Mouse (Mus musculus): ENCODE measurements around the gene Ccdc175. TPM values are rescaled to one million over a fixed set of nuclear protein-coding genes. Genes with fewer than 3 reads are reported as not detected.

The Ccdc175 gene
- polyA plus RNA-seq, 1 experiment from 2014 or later, result not detected

GRCm38 (mm10) chr12:72084261-72085023 is 100.4 kb downstream of the Ccdc175 start:
- peak overlapping the region; percentile 88 for H3K27ac ChIP-seq (ENCODE audit: low read depth)
- no peaks in the 10 kb centered on the region for H3K9me3 ChIP-seq (ENCODE audit: low read depth, low read length)
- DNase-seq, result peak; percentile 72
- no peak for TF ChIP-seq CTCF (IDR thresholded peaks at IDR 0.05; ENCODE audit: low read depth)
- H3K4me2 ChIP-seq, result peak overlapping the region; percentile 89
- peak; percentile 14; the same call in 1 of the 2 replicates for ATAC-seq (ENCODE audit: insufficient read depth)
- peak overlapping the region; percentile 77 for H3K9ac ChIP-seq
- H3K4me3 ChIP-seq (ENCODE audit: low read depth, low read length), result peak overlapping the region; percentile 64
- H3K4me1 ChIP-seq (ENCODE audit: insufficient read depth), result peaks cover 5% of the 10 kb centered on the region
- WGBS, result 2% methylated on average over 46 of the region's 46 CpGs
- no peaks in the 10 kb centered on the region for H3K36me3 ChIP-seq (ENCODE audit: insufficient read depth)
- no peaks in the 10 kb centered on the region for H3K27me3 ChIP-seq (ENCODE audit: insufficient read depth, low read length)

GRCm38 (mm10) chr12:72083265-72083664 is 101.6 kb downstream of the Ccdc175 start:
- Histone ChIP-seq H3K4me3 (ENCODE audit: low read depth, low read length) (no peak overlapping the region), H3K27me3 (ENCODE audit: insufficient read depth, low read length) (no peaks in the 10 kb centered on the region), H3K27ac (ENCODE audit: low read depth) (no peak overlapping the region), H3K9me3 (ENCODE audit: low read depth, low read length) (no peaks in the 10 kb centered on the region), H3K4me1 (ENCODE audit: insufficient read depth) (peaks cover 5% of the 10 kb centered on the region), H3K9ac (no peak overlapping the region), H3K36me3 (ENCODE audit: insufficient read depth) (no peaks in the 10 kb centered on the region), H3K4me2 (peak overlapping the region; percentile 43; the same call in 1 of the 2 replicates)
- ATAC-seq (ENCODE audit: insufficient read depth), result no peak
- peak; percentile 6 for DNase-seq
- TF ChIP-seq CTCF (IDR thresholded peaks at IDR 0.05; ENCODE audit: low read depth), result no peak
- 80% methylated on average over 9 of the region's 9 CpGs for WGBS

GRCm38 (mm10) chr12:72082370-72082769 is 102.5 kb downstream of the Ccdc175 start:
- no peak for TF ChIP-seq CTCF (IDR thresholded peaks at IDR 0.05; ENCODE audit: low read depth)
- no peak overlapping the region for H3K4me3 ChIP-seq (ENCODE audit: low read depth, low read length)
- H3K27me3 ChIP-seq (ENCODE audit: insufficient read depth, low read length), result no peaks in the 10 kb centered on the region
- 15% methylated on average over 18 of the region's 18 CpGs for WGBS
- no peak overlapping the region for H3K9ac ChIP-seq
- ATAC-seq (ENCODE audit: insufficient read depth), result no peak
- H3K4me1 ChIP-seq (ENCODE audit: insufficient read depth), result peaks cover 2% of the 10 kb centered on the region; the same call in 1 of the 2 replicates
- H3K36me3 ChIP-seq (ENCODE audit: insufficient read depth), result no peaks in the 10 kb centered on the region
- no peaks in the 10 kb centered on the region for H3K9me3 ChIP-seq (ENCODE audit: low read depth, low read length)
- H3K4me2 ChIP-seq, result peak overlapping the region; percentile 43
- no peak overlapping the region for H3K27ac ChIP-seq (ENCODE audit: low read depth)
- peak; percentile 47 for DNase-seq

- no peak for DNase-seq
- no peak for ATAC-seq (ENCODE audit: insufficient read depth)
- 62% methylated on average over 3 of the region's 3 CpGs for WGBS
- Histone ChIP-seq H3K4me2 (peak overlapping the region; percentile 43), H3K9me3 (ENCODE audit: low read depth, low read length) (no peaks in the 10 kb centered on the region), H3K9ac (no peak overlapping the region), H3K4me3 (ENCODE audit: low read depth, low read length) (no peak overlapping the region), H3K27ac (ENCODE audit: low read depth) (no peak overlapping the region), H3K4me1 (ENCODE audit: insufficient read depth) (no peaks in the 10 kb centered on the region), H3K27me3 (ENCODE audit: insufficient read depth, low read length) (no peaks in the 10 kb centered on the region), H3K36me3 (ENCODE audit: insufficient read depth) (peaks cover 2% of the 10 kb centered on the region; the same call in 1 of the 2 replicates)
- TF ChIP-seq CTCF (IDR thresholded peaks at IDR 0.05; ENCODE audit: low read depth), result no peak
Observed at GRCm38 (mm10) chr12:72081961-72082360, 102.9 kb downstream of the Ccdc175 start.

- DNase-seq (no peak), ATAC-seq (ENCODE audit: insufficient read depth) (no peak)
- TF ChIP-seq CTCF (IDR thresholded peaks at IDR 0.05; ENCODE audit: low read depth), result no peak
- H3K9me3 ChIP-seq (ENCODE audit: low read depth, low read length), result no peaks in the 10 kb centered on the region
- H3K4me2 ChIP-seq, result no peak overlapping the region
- H3K4me1 ChIP-seq (ENCODE audit: insufficient read depth), result no peaks in the 10 kb centered on the region
- H3K4me3 ChIP-seq (ENCODE audit: low read depth, low read length), result no peak overlapping the region
- no peak overlapping the region for H3K9ac ChIP-seq
- H3K27ac ChIP-seq (ENCODE audit: low read depth), result no peak overlapping the region
- H3K36me3 ChIP-seq (ENCODE audit: insufficient read depth), result peaks cover 8% of the 10 kb centered on the region; the same call in 1 of the 2 replicates
- H3K27me3 ChIP-seq (ENCODE audit: insufficient read depth, low read length), result no peaks in the 10 kb centered on the region
- 84% methylated on average over 3 of the region's 3 CpGs for WGBS
Observed at GRCm38 (mm10) chr12:72078248-72078647, 106.6 kb downstream of the Ccdc175 start.

GRCm38 (mm10) chr12:72070327-72071269 is 114.2 kb downstream of the Ccdc175 start, which contains the start of gene Gpr135:
Gpr135 (minus strand) TSS chr12:72071125.
- Histone ChIP-seq H3K27me3 (ENCODE audit: insufficient read depth, low read length) (peaks cover 20% of the 10 kb centered on the region), H3K36me3 (ENCODE audit: insufficient read depth) (peaks cover 2% of the 10 kb centered on the region; the same call in 1 of the 2 replicates), H3K4me2 (peak within 1 kb of the TSS; percentile 99), H3K4me3 (ENCODE audit: low read depth, low read length) (peak within 1 kb of the TSS; percentile 62), H3K9ac (peak within 1 kb of the TSS; percentile 53), H3K9me3 (ENCODE audit: low read depth, low read length) (no peaks in the 10 kb centered on the region), H3K27ac (ENCODE audit: low read depth) (no peak within 1 kb of the TSS), H3K4me1 (ENCODE audit: insufficient read depth) (0 out of 2 replicates have a peak, but pooled peaks cover 5% of the 10 kb centered on the region)
- TF ChIP-seq CTCF (IDR thresholded peaks at IDR 0.05; ENCODE audit: low read depth), result peak; percentile 69
- DNase-seq (peak; percentile 93), ATAC-seq (ENCODE audit: insufficient read depth) (peak; percentile 89)
- WGBS, result under 1% methylated on average over 94 of the region's 94 CpGs
